Mouse (Mus musculus) kidney, adult 2 months (tissue): Measurements from ENCODE around the gene Shisa9. TPM values are rescaled to one million over a fixed set of nuclear protein-coding genes. Genes with fewer than 3 reads are reported as not detected.

Experiments used
- DNase-seq: peaks from one replicate; pipeline ENCODE4 v3.0.0; 2021
- H3K27ac ChIP-seq: fragments of 200-500 bp; 2 replicates; pipeline ENCODE4 v1.5.1; 2012; ENCODE audit warnings: low read depth, low read length, control low read depth, inconsistent platforms; ENCODE audit not compliant: insufficient read depth
- H3K27me3 ChIP-seq: fragments of 200-500 bp; replicated peaks from 2 replicates; pipeline ENCODE4 v1.6.1; 2012; ENCODE audit warnings: mild to moderate bottlenecking, moderate library complexity, low read length, inconsistent platforms; ENCODE audit not compliant: control insufficient read depth, insufficient read depth
- H3K36me3 ChIP-seq: fragments of 200-500 bp; 2 replicates; pipeline ENCODE4 v1.6.1; 2012; ENCODE audit warnings: mild to moderate bottlenecking, moderate library complexity, low read length, inconsistent platforms; ENCODE audit not compliant: control insufficient read depth, insufficient read depth
- H3K4me1 ChIP-seq: fragments of 200-500 bp; 2 replicates; pipeline ENCODE4 v1.6.1; 2011; ENCODE audit warnings: low read length; ENCODE audit not compliant: control insufficient read depth, insufficient read depth
- H3K4me3 ChIP-seq: fragments of 200-500 bp; 2 replicates; pipeline ENCODE4 v1.5.1; 2011; ENCODE audit warnings: mild to moderate bottlenecking, low read depth, low read length, control low read depth; ENCODE audit not compliant: insufficient read depth
- CTCF ChIP-seq: fragments of 200-500 bp; conservative IDR thresholded peaks from 2 replicates; pipeline ENCODE4 v1.5.1; 2011; ENCODE audit warnings: low read depth, mild to moderate bottlenecking, control low read depth, low read length, moderate library complexity, mixed read lengths; ENCODE audit not compliant: insufficient read depth, insufficient read length
- POLR2A ChIP-seq: fragments of 200-500 bp; IDR thresholded peaks from one replicate; pipeline ENCODE4 v1.6.1; 2011; ENCODE audit warnings: low read depth, low read length, control low read depth
- WGBS: fragments of 180-500 bp; shearing (Covaris S2); methylation state at CpG from one replicate; pipeline ENCODE4 v1.1.7; 2018; 5-methylcytosine and 5-hydroxymethylcytosine counted together
- polyA plus RNA-seq: library from polyadenylated mRNA; depleted of rRNA; stranded (reverse); fragments of >200 nt; gene quantifications from 2 replicates; pipeline ENCODE4 v1.2.3, GENCODE M21; 2012

Gene Shisa9
- polyA plus RNA-seq, 1 experiment: 0.20 TPM

DNA sequence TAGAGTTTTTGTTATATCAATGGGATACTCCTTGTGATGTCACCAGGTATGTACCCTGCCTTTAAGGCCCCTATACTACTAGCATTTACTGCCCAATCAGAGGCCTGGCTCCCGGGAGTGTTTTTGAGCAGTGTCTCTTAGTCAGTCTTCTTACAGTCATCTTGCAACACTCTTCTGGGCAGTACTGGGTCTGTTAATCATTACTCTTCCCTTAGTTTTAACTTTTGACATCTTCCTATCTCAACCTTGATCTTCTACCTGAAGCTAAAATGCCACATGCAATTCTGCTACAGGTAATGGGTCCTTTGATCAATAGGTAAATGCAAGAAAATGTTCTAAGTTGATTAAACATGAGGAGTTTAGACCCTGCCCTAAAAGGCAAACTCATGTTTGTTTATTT, 225.4 kb downstream of the Shisa9 start:
- Histone ChIP-seq H3K4me3 (no peak overlapping the region), H3K36me3 (no peaks in the 10 kb centered on the region), H3K27ac (no peak overlapping the region), H3K4me1 (no peaks in the 10 kb centered on the region), H3K27me3 (no peaks in the 10 kb centered on the region; the same call in 1 of the 2 replicates)
- WGBS: 70% methylated on average over 1 of the region's 1 CpGs
- TF ChIP-seq POLR2A (no peak), CTCF (no peak)
- DNase-seq: no peak

- no peaks in the 10 kb centered on the region for H3K36me3 ChIP-seq
- 82% methylated on average over 2 of the region's 2 CpGs for WGBS
- no peak for DNase-seq
- no peak overlapping the region for H3K27ac ChIP-seq
- no peaks in the 10 kb centered on the region for H3K4me1 ChIP-seq
- no peaks in the 10 kb centered on the region; the same call in 1 of the 2 replicates for H3K27me3 ChIP-seq
- H3K4me3 ChIP-seq: no peak overlapping the region
- no peak for TF ChIP-seq CTCF
- no peak for TF ChIP-seq POLR2A
Observed at GRCm38 (mm10) chr16:12209819-12210218, 225.9 kb downstream of the Shisa9 start.

DNA sequence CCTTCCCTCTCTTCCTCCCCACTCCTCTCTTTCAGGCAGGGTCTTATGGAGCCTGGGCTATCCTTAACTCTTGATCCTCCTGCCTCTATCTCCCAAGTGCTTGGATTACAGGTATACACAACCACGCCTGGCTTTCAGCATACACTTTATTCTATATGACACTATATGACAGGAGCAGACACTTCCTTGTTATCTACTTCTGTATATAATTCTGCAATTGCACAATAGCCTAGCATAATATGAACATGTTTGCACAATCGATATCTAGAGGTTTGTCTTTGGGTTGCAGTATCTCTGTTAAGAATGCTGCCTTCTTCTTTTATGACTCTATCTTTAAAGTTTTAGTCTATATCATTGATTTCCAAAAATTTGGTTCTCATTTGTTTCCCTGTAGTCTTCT, 230.1 kb downstream of the Shisa9 start:
- no peak overlapping the region for H3K27ac ChIP-seq
- H3K36me3 ChIP-seq: no peaks in the 10 kb centered on the region
- WGBS: 88% methylated on average over 2 of the region's 2 CpGs
- no peak for DNase-seq
- no peaks in the 10 kb centered on the region; the same call in 1 of the 2 replicates for H3K27me3 ChIP-seq
- TF ChIP-seq POLR2A (no peak), CTCF (no peak)
- H3K4me3 ChIP-seq: no peak overlapping the region
- H3K4me1 ChIP-seq: no peaks in the 10 kb centered on the region

- Histone ChIP-seq H3K4me3 (no peak overlapping the region), H3K36me3 (no peaks in the 10 kb centered on the region), H3K27me3 (no peaks in the 10 kb centered on the region; the same call in 1 of the 2 replicates), H3K27ac (no peak overlapping the region), H3K4me1 (no peaks in the 10 kb centered on the region)
- no peak for TF ChIP-seq POLR2A
- WGBS: 69% methylated on average over 13 of the region's 13 CpGs
- no peak for DNase-seq
Observed at GRCm38 (mm10) chr16:12217289-12218150, 233.6 kb downstream of the Shisa9 start.

- whole genome bisulfite sequencing: 71% methylated on average over 2 of the region's 2 CpGs
- Histone ChIP-seq H3K4me3 (no peak overlapping the region), H3K27me3 (no peaks in the 10 kb centered on the region), H3K4me1 (no peaks in the 10 kb centered on the region), H3K36me3 (no peaks in the 10 kb centered on the region), H3K27ac (no peak overlapping the region)
- TF ChIP-seq POLR2A (no peak), CTCF (no peak)
- DNase-seq: no peak
Observed at GRCm38 (mm10) chr16:12218151-12218532, 234.2 kb downstream of the Shisa9 start.

DNA sequence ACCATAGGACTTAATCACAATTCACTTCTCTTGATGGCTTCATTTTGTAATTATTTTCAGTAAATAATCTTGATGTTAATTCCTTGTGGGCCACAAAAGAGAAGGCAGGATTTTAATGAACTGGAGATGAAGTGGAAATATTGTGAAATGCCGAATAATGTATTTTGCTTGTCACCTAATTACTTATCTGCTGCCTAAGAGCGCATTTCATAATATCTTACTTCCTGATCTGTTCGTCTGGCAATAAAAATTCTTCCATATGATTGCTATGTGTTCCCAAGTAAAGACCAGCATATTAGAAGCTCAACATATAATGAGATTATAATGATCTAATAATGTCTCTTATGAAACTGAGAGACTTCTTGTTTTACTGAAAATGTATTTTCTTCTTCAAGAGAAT, 235.9 kb downstream of the Shisa9 start:
- Histone ChIP-seq H3K4me1 (no peaks in the 10 kb centered on the region), H3K27ac (no peak overlapping the region), H3K27me3 (no peaks in the 10 kb centered on the region), H3K4me3 (no peak overlapping the region), H3K36me3 (no peaks in the 10 kb centered on the region)
- TF ChIP-seq CTCF (no peak), POLR2A (no peak)
- DNase-seq: no peak
- 74% methylated on average over 3 of the region's 3 CpGs for WGBS

GRCm38 (mm10) chr16:12223537-12223936, 239.6 kb downstream of the Shisa9 start:
- Histone ChIP-seq H3K4me3 (no peak overlapping the region), H3K36me3 (no peaks in the 10 kb centered on the region), H3K4me1 (no peaks in the 10 kb centered on the region), H3K27me3 (no peaks in the 10 kb centered on the region; the same call in 1 of the 2 replicates), H3K27ac (no peak overlapping the region)
- TF ChIP-seq CTCF (no peak), POLR2A (no peak)
- 98% methylated on average over 2 of the region's 2 CpGs for WGBS
- no peak for DNase-seq
